Mouse (Mus musculus) MEL (cell line): ENCODE measurements at regions not wholly inside any gene's neighbourhood (a gene's known extent, or its start where the extent isn't known, plus 50 kb on each side); places are given as distances from the start of the nearest gene placed in this dataset.

Source experiments
- DNase-seq: peaks from one replicate; pipeline ENCODE4 v3.0.0; 2011; ENCODE audit warnings: low read depth, low spot score
- H3K27ac ChIP-seq: 2 replicates; pipeline ENCODE4 v1.5.1; 2012; ENCODE audit warnings: low read depth, mild to moderate bottlenecking, control low read depth, low read length, moderate library complexity; ENCODE audit not compliant: control insufficient read depth
- H3K27me3 ChIP-seq, 2 experiments: fragments of 150-350 bp in 1 of 2; sonication (generic) in 1 of 2; 2 replicates each; pipeline ENCODE4 v1.6.1; 2012; ENCODE audit warnings: low read length in 2 of 2, mild to moderate bottlenecking in 2 of 2, improper control_type of control experiment in 1 of 2, moderate library complexity in 1 of 2; ENCODE audit not compliant: insufficient read depth in 2 of 2, control insufficient read depth in 1 of 2
- H3K36me3 ChIP-seq, 2 experiments: 2 replicates each; pipeline ENCODE4 v1.6.1; 2012 to 2014; ENCODE audit warnings: low read length in 2 of 2, improper control_type of control experiment in 1 of 2, inconsistent platforms in 1 of 2, mild to moderate bottlenecking in 1 of 2; ENCODE audit not compliant: insufficient read depth in 2 of 2, control insufficient read depth in 1 of 2
- H3K4me1 ChIP-seq, 2 experiments: fragments of 150-350 bp in 1 of 2; sonication (generic) in 1 of 2; 2 replicates each; pipeline ENCODE4 v1.6.1; 2012; ENCODE audit warnings: low read length in 2 of 2, improper control_type of control experiment in 1 of 2, mild to moderate bottlenecking in 1 of 2; ENCODE audit not compliant: insufficient read depth in 2 of 2, control insufficient read depth in 1 of 2
- H3K4me3 ChIP-seq, 2 experiments: fragments of 150-350 bp in 1 of 2; sonication (generic) in 1 of 2; 2 replicates each; pipeline ENCODE4 v1.5.1; 2012; ENCODE audit warnings: low read depth in 2 of 2, low read length in 2 of 2, mild to moderate bottlenecking in 2 of 2, moderate library complexity in 2 of 2, control low read depth in 1 of 2, improper control_type of control experiment in 1 of 2; ENCODE audit not compliant: control insufficient read depth in 1 of 2, insufficient read depth in 1 of 2
- H3K79me2 ChIP-seq: 2 replicates; pipeline ENCODE4 v1.6.1; 2012; ENCODE audit warnings: mild to moderate bottlenecking, low read length, moderate library complexity; ENCODE audit not compliant: control insufficient read depth, poor library complexity, insufficient read depth
- H3K9ac ChIP-seq: 2 replicates; pipeline ENCODE4 v1.6.1; 2012; ENCODE audit warnings: low read depth, mild to moderate bottlenecking, control low read depth, low read length, moderate library complexity; ENCODE audit not compliant: control insufficient read depth, poor library complexity, severe bottlenecking
- H3K9me3 ChIP-seq: fragments of 150-350 bp; sonication (generic); replicated peaks from 2 replicates; pipeline ENCODE4 v1.6.1; 2012; ENCODE audit warnings: mild to moderate bottlenecking, low read length, improper control_type of control experiment, moderate library complexity; ENCODE audit not compliant: insufficient read depth
- CHD2 ChIP-seq: IDR thresholded peaks from 2 replicates; pipeline ENCODE4 v1.6.1; 2011; ENCODE audit warnings: low read length, improper control_type of control experiment
- HCFC1 ChIP-seq: IDR thresholded peaks from 2 replicates; pipeline ENCODE4 v1.6.1; 2012; ENCODE audit warnings: low read depth, mild to moderate bottlenecking, inconsistent platforms, low read length, improper control_type of control experiment, moderate library complexity
- JUND ChIP-seq: IDR thresholded peaks from 2 replicates; pipeline ENCODE4 v1.6.1; 2011; ENCODE audit warnings: low read depth, mild to moderate bottlenecking, improper control_type of control experiment, low read length
- MAFK ChIP-seq: IDR thresholded peaks from 2 replicates; pipeline ENCODE4 v1.6.1; 2011; ENCODE audit warnings: low read depth, mild to moderate bottlenecking, low read length, improper control_type of control experiment, borderline replicate concordance
- MAX ChIP-seq: IDR thresholded peaks from 2 replicates; pipeline ENCODE4 v1.6.1; 2011; ENCODE audit warnings: low read length, improper control_type of control experiment
- MAZ ChIP-seq: IDR thresholded peaks from 2 replicates; pipeline ENCODE4 v1.6.1; 2012; ENCODE audit warnings: low read depth, mild to moderate bottlenecking, inconsistent platforms, low read length, improper control_type of control experiment
- NELFE ChIP-seq: IDR thresholded peaks from 2 replicates; pipeline ENCODE4 v1.6.1; 2011; ENCODE audit warnings: low read depth, low read length, improper control_type of control experiment
- NRF1 ChIP-seq: IDR thresholded peaks from 2 replicates; pipeline ENCODE4 v1.6.1; 2014; ENCODE audit warnings: low read depth, mild to moderate bottlenecking, inconsistent platforms, low read length, improper control_type of control experiment, moderate library complexity; ENCODE audit not compliant: poor library complexity, insufficient read depth, severe bottlenecking
- RAD21 ChIP-seq: IDR thresholded peaks from 2 replicates; pipeline ENCODE4 v1.6.1; 2011; ENCODE audit warnings: mild to moderate bottlenecking, low read depth, low read length, improper control_type of control experiment
- SIN3A ChIP-seq: IDR thresholded peaks from 2 replicates; pipeline ENCODE4 v1.6.1; 2012; ENCODE audit warnings: low read length, improper control_type of control experiment, inconsistent platforms
- SMC3 ChIP-seq: IDR thresholded peaks from 2 replicates; pipeline ENCODE4 v1.6.1; 2011; ENCODE audit warnings: low read depth, low read length, improper control_type of control experiment
- TAL1 ChIP-seq: IDR thresholded peaks from 2 replicates; pipeline ENCODE4 v1.6.1; 2012; ENCODE audit warnings: mild to moderate bottlenecking, inconsistent platforms, low read length, moderate library complexity, mixed read lengths
- TCF12 ChIP-seq: IDR thresholded peaks from 2 replicates; pipeline ENCODE4 v1.6.1; 2014; ENCODE audit warnings: low read depth, mild to moderate bottlenecking, inconsistent platforms, low read length, improper control_type of control experiment, moderate library complexity
- USF2 ChIP-seq, 2 experiments: IDR thresholded peaks; 2 replicates each; pipeline ENCODE4 v1.6.1; 2011 to 2012; ENCODE audit warnings: improper control_type of control experiment in 2 of 2, low read length in 2 of 2, borderline replicate concordance in 1 of 2, inconsistent platforms in 1 of 2, low read depth in 1 of 2, mild to moderate bottlenecking in 1 of 2; ENCODE audit not compliant: insufficient read depth in 1 of 2
- ZC3H11A ChIP-seq: IDR thresholded peaks from 2 replicates; pipeline ENCODE4 v1.6.1; 2012; ENCODE audit warnings: low read depth, mild to moderate bottlenecking, inconsistent platforms, low read length, improper control_type of control experiment
- ZKSCAN1 ChIP-seq: IDR thresholded peaks from 2 replicates; pipeline ENCODE4 v1.6.1; 2012; ENCODE audit warnings: low read depth, mild to moderate bottlenecking, inconsistent platforms, low read length, improper control_type of control experiment, moderate library complexity

DNA sequence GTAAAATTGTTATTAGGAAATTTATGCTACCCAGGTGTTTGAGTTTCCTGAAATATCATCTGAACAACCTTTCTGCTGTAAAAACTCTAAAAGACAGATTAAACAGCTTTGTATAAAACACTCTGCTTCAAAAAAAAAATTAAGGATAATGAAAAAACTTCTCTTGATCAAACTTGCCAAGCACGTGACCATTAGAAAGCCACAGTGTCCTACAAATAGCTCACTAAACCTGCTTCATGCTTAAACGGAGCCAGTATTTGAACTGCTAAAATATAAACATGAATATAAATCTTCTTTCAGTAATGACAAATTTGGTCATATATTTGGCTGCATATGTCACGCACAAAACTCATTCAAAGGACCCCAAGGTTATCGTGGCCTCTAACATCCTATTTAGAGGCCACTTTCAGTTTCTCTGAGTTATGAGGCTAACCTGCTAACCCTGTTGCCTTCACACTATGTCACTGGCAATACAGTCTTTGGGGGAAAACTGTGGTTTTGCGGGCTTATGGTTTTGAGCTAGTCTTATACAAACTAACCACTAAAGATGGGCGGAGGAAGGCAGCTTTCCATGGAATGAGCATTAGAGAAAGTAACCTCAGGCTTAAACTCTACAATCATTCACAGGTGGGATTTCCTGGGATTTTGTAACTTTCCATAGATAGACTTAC is 355.8 kb downstream of the Fgf10 start:
- Histone ChIP-seq H3K79me2 (no peaks in the 10 kb centered on the region), H3K9ac (no peak overlapping the region), H3K9me3 (no peaks in the 10 kb centered on the region), H3K27me3 (no peaks in the 10 kb centered on the region; a peak in 1 of 4 replicates), H3K36me3 (no peaks in the 10 kb centered on the region), H3K27ac (no peak overlapping the region), H3K4me1 (no peaks in the 10 kb centered on the region), H3K4me3 (no peak overlapping the region)
- DNase-seq = no peak
- TF ChIP-seq MAX (no peak), SIN3A (no peak), NELFE (no peak), HCFC1 (no peak), TCF12 (no peak), CHD2 (no peak), TAL1 (no peak), MAFK (no peak), SMC3 (no peak), ZKSCAN1 (no peak), RAD21 (no peak), NRF1 (no peak), USF2 (IDR thresholded peaks at IDR 0.05; ENCODE audit: borderline replicate concordance in 1 of 2, insufficient read depth in 1 of 2, low read depth in 1 of 2, low read length in 2 of 2) (no peak), ZC3H11A (no peak), JUND (no peak)

DNA sequence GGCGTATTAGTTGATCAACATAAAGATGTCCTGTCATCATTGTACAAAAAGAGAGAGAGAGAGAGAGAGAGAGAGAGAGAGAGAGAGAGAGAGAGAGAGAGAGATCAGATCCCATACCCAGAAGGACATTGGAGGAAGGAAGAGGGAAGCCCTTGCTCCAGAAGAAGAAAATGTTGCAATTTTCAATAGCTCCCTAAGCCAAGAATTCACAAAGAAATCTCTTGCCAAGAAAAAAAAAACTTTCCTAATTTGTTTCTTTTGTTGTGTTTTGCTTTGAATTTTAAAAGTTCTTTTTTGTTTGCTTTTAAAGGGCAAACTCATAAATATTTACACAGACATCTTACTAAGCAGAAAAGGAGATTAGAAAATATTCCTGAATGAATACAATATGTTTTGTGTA is 370.0 kb downstream of the Fgf10 start:
- no peak overlapping the region for H3K9ac ChIP-seq
- no peak for TF ChIP-seq MAZ

More for the DNA sequence above, 370.0 kb downstream of the Fgf10 start:
- Histone ChIP-seq H3K27me3 (no peaks in the 10 kb centered on the region), H3K79me2 (no peaks in the 10 kb centered on the region), H3K36me3 (no peaks in the 10 kb centered on the region), H3K4me1 (no peaks in the 10 kb centered on the region), H3K4me3 (no peak overlapping the region), H3K9me3 (no peaks in the 10 kb centered on the region), H3K27ac (no peak overlapping the region)
- DNase-seq = no peak
